Mouse (Mus musculus) brain, embryonic 14.5 days (tissue): ENCODE results near the gene Ces1c.

Experiments
- CTCF ChIP-seq: fragments of 200-500 bp; IDR thresholded peaks from 2 replicates; pipeline ENCODE4 v1.5.1; 2012; ENCODE audit warnings: inconsistent platforms, mild to moderate bottlenecking, moderate library complexity, borderline replicate concordance; ENCODE audit not compliant: insufficient read depth, insufficient read length; ENCODE audit errors: extremely low read depth
- POLR2A ChIP-seq: fragments of 200-500 bp; IDR thresholded peaks from 2 replicates; pipeline ENCODE4 v1.6.1; 2012; ENCODE audit warnings: mild to moderate bottlenecking, inconsistent platforms, borderline replicate concordance; ENCODE audit not compliant: poor library complexity, insufficient read depth, insufficient read length, severe bottlenecking; ENCODE audit errors: extremely low read depth

- TF ChIP-seq CTCF, result no peak
- TF ChIP-seq POLR2A, result no peak
Observed at GRCm38 (mm10) chr8:93091324-93091723, 39.8 kb downstream of the Ces1c start.
